Mouse (Mus musculus) neutrophil, adult 83 days (primary cell): Measurements from ENCODE around the gene Olfr1229. TPM values are rescaled to one million over a fixed set of nuclear protein-coding genes. Genes with fewer than 3 reads are reported as not detected.

Source experiments
- total RNA-seq, 2 experiments: library from RNA; stranded (reverse); gene quantifications; one replicate each; pipeline ENCODE4 v1.2.4; 2023

Gene Olfr1229
- total RNA-seq, result not detected

DNA sequence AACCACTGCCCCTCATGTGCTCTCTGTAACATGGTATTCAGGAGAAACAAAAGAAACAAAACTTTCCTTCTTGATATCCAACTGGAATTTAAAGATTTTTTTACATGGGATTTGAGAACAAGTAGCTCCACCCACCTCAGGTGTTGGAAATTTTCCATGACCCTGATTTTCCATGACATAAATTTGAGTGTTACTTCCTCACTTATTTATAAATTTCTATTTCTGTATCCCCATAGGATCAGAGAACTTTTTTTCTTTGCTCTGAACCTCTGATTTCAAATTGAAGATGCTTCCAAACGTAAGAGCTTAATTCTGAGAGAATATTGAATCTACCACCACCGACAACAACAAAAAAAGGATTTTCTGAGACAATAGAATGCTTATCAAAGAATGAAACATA is at the start of gene Olfr1229:
TSS of gene Olfr1229 (minus strand) at position 101 of the 400 bp plus-strand sequence.

DNA sequence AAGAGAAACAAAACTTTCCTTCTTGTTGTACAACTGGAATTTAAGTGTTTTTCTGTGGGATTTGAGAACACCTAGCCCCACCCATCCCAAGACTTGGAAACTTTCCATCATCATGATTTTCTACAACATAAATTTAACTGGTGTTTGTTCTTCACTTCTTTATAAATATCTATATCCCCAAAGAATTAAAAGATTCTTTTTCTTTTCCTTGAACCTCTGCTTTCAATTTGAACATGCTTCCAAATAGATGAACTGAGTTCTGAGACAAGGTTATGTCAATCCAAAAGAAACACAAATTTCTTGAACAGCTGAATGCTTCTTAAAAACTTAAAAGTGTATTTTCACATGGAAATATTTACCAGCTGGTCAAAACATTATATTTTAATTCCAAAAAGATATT is 41.8 kb upstream of the Olfr1229 start, which contains the start of gene Olfr1232:
TSS of gene Olfr1232 (minus strand) at position 101 of the 400 bp plus-strand sequence.

DNA sequence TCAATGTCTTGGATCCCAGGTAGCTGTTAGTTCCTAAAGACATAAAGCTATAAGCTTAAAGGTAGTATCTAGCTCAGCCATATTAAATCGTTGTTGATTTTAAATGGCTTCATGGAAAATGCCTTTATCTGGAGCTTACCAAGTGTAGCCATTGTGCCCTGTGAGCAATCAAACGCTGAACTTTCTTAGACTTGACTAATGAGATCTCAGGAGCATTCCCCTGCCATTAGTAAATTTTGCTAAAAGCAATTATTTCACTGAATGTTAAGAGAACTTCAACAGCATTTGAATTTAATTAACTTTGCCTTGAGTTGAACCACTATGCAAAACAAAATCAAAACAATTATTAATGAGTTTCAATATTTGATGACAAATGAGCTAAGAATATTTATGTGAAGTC is 19.2 kb upstream of the Olfr1229 start, which contains the start of gene Olfr1231:
TSS of gene Olfr1231 (minus strand) at position 101 of the 400 bp plus-strand sequence.

DNA sequence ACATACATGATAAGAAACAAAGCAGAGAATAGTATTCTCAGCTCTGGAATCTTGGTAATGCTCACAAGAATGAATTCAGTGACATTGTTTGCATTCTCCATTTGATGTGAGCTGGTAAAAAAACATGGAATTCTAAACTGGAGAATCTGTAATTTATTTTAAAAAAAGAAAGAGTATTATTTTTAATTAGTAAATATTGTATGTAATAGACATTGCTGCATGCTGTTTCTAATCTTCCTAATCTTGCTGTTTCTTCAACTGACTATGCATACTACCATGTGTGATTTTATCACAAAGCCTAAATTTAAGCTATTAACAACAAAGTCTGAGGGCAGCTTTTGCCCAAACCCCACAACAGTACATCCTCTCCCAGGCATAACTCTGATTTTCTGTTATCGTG is 9.4 kb upstream of the Olfr1229 start, which contains the start of gene Olfr1230:
TSS of gene Olfr1230 (minus strand) at position 101 of the 400 bp plus-strand sequence.

GRCm38 (mm10) chr2:89253962-89254361 is 33.9 kb downstream of the Olfr1229 start, which contains the start of gene Olfr1228:
Olfr1228 (minus strand) TSS chr2:89254062.

Other genes starting within 250 kb of the Olfr1229 start
- gene Olfr1218, start 226.8 kb downstream of the Olfr1229 start, total RNA-seq, result not detected
- gene Olfr1219, start 204.5 kb downstream of the Olfr1229 start, total RNA-seq, result not detected
- gene Olfr1220, start 181.2 kb downstream of the Olfr1229 start, total RNA-seq, result not detected
- not detected for gene Olfr1221, start 170.7 kb downstream of the Olfr1229 start, total RNA-seq
- gene Olfr1222, start 155.0 kb downstream of the Olfr1229 start, total RNA-seq, result not detected
- gene Olfr1223, start 136.5 kb downstream of the Olfr1229 start, total RNA-seq, result not detected
- gene Olfr1224-ps1, start 123.9 kb downstream of the Olfr1229 start, total RNA-seq, result not detected
- not detected for gene Olfr1225, start 113.3 kb downstream of the Olfr1229 start, total RNA-seq
- not detected for gene Olfr1226, start 88.0 kb downstream of the Olfr1229 start, total RNA-seq
- gene Olfr1228, start 34.0 kb downstream of the Olfr1229 start, total RNA-seq, result not detected
- gene Olfr1230, start 9.3 kb upstream of the Olfr1229 start, total RNA-seq, result not detected
- gene Olfr1231, start 19.1 kb upstream of the Olfr1229 start, total RNA-seq, result not detected
- gene Olfr1232, start 41.7 kb upstream of the Olfr1229 start, total RNA-seq, result not detected
- gene Olfr1233, start 54.4 kb upstream of the Olfr1229 start, total RNA-seq, result not detected
- not detected for gene Olfr1234, start 76.9 kb upstream of the Olfr1229 start, total RNA-seq
- not detected for gene Olfr1238, start 121.7 kb upstream of the Olfr1229 start, total RNA-seq
- gene Olfr1239, start 132.4 kb upstream of the Olfr1229 start, total RNA-seq, result not detected
- not detected for gene Olfr1240, start 155.0 kb upstream of the Olfr1229 start, total RNA-seq
- gene Olfr1241, start 199.1 kb upstream of the Olfr1229 start, total RNA-seq, result not detected
- not detected for gene Olfr1242, start 210.3 kb upstream of the Olfr1229 start, total RNA-seq
- not detected for gene Olfr1243, start 243.5 kb upstream of the Olfr1229 start, total RNA-seq